Mouse (Mus musculus): ENCODE measurements at regions not wholly inside any gene's neighbourhood (a gene's known extent, or its start where the extent isn't known, plus 50 kb on each side); places are given as distances from the start of the nearest gene placed in this dataset.

DNA sequence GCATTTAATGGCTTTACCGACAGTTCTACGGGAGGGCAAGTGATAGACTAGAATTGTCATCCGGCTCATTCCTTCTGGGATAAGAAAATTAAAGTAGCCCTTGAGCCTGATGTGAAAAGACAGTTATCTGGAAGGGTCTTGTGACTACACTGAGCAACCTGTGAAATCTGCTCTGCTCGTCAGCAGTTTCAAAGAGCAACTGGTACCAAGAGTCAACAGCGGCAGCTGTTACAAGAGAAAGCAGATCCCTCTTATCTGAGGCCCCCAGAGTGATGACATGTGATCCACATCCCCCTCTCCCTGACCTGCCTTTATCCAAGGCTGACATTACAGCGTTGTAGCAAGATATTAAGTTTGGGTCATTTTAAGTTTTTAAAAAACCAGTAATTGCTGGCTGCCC is 52.6 kb upstream of the Unc13c start:
- no peaks in the 10 kb centered on the region for H3K9me3 ChIP-seq (replicated peaks; ENCODE audit: control insufficient read depth, low read length)
- no peaks in the 10 kb centered on the region for H3K36me3 ChIP-seq (ENCODE audit: control insufficient read depth, insufficient read depth, low read length)
- ATAC-seq = no peak
- 83% methylated on average over 6 of the region's 6 CpGs for WGBS
- no peak overlapping the region for H3K9ac ChIP-seq (ENCODE audit: low read length)
- no peak overlapping the region for H3K4me3 ChIP-seq (ENCODE audit: low read depth, low read length)
- H3K4me1 ChIP-seq (ENCODE audit: control insufficient read depth, insufficient read depth, low read length) = no peaks in the 10 kb centered on the region
- DNase-seq (ENCODE audit: low spot score) = no peak
- H3K4me2 ChIP-seq (ENCODE audit: low read length) = no peak overlapping the region
- H3K27me3 ChIP-seq (replicated peaks; ENCODE audit: control insufficient read depth, insufficient read depth, low read length) = no peaks in the 10 kb centered on the region
- H3K27ac ChIP-seq (ENCODE audit: low read depth, low read length) = no peak overlapping the region

DNA sequence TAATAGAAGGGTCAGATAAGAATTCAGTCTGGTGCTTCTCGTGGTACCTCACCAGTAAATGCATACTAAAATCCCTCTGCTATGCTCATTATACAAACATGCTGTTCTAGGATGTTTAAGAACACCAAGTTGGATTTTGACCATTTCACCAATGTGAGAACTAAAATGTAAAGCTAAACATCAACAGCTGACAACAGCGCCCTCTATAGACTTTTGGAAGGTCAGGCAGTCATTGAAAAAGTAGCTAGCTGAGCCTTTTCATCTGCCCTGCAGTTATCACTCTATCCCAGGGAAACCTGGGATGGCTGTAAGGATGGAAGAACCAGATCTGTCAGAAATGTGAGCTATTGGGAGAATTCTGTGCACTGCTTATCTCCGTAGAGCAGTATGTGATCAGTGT is 55.2 kb upstream of the Unc13c start:
- Histone ChIP-seq H3K4me2 (ENCODE audit: low read length) (no peak overlapping the region), H3K36me3 (ENCODE audit: control insufficient read depth, insufficient read depth, low read length) (no peaks in the 10 kb centered on the region), H3K27me3 (replicated peaks; ENCODE audit: control insufficient read depth, insufficient read depth, low read length) (no peaks in the 10 kb centered on the region), H3K4me1 (ENCODE audit: control insufficient read depth, insufficient read depth, low read length) (no peaks in the 10 kb centered on the region), H3K9ac (ENCODE audit: low read length) (no peak overlapping the region), H3K4me3 (ENCODE audit: low read depth, low read length) (no peak overlapping the region), H3K27ac (ENCODE audit: low read depth, low read length) (no peak overlapping the region), H3K9me3 (replicated peaks; ENCODE audit: control insufficient read depth, low read length) (no peaks in the 10 kb centered on the region)
- DNase-seq (ENCODE audit: low spot score) = no peak
- 71% methylated on average over 3 of the region's 3 CpGs for WGBS
- ATAC-seq = no peak

DNA sequence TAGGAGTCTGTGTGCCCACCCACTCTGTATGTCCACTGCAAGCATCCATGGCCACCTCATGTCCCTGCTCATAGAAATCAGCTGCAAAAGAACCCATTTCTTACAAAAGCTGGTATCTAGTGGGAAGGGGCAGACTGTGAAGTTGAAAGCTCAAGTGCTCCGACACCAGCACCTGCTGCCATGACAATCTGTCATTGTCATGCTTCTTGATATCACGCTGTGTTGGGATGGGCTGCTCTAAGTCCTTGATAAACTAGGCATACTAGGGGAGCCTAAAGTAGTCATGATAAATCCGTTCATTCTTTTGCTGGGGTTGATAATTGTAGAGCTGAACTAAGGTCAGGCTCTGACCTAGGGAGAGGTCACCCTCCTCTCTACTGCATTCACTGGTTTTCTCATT is 57.4 kb upstream of the Unc13c start:
- Histone ChIP-seq H3K27ac (ENCODE audit: low read depth, low read length) (no peak overlapping the region), H3K4me3 (ENCODE audit: low read depth, low read length) (no peak overlapping the region), H3K4me2 (ENCODE audit: low read length) (no peak overlapping the region), H3K9ac (ENCODE audit: low read length) (no peak overlapping the region), H3K9me3 (replicated peaks; ENCODE audit: control insufficient read depth, low read length) (no peaks in the 10 kb centered on the region), H3K4me1 (ENCODE audit: control insufficient read depth, insufficient read depth, low read length) (no peaks in the 10 kb centered on the region), H3K36me3 (ENCODE audit: control insufficient read depth, insufficient read depth, low read length) (no peaks in the 10 kb centered on the region), H3K27me3 (replicated peaks; ENCODE audit: control insufficient read depth, insufficient read depth, low read length) (no peaks in the 10 kb centered on the region)
- 26% methylated on average over 3 of the region's 3 CpGs for WGBS
- DNase-seq (ENCODE audit: low spot score) (no peak), ATAC-seq (no peak)

DNA sequence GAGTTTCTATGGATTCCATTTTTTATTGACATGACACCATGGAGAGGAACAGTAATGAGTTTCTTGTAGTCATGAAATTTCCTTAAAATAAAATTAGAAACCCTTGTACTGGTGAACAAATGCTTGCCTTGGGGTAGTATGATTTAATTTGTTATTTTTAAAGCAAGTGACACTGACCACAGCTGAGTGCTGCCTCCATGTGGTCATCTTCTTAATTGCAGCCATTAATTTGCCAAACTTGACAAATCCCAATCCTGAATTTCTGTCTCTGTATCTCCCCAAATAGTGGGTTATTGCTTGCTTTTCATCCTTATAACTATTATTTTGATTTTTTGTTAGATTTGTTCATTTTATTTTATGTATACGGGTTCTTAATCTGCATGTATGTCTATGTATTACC is 59.7 kb upstream of the Unc13c start:
- no peak for ATAC-seq
- H3K9ac ChIP-seq (ENCODE audit: low read length) = no peak overlapping the region
- no peak overlapping the region for H3K4me2 ChIP-seq (ENCODE audit: low read length)
- no peaks in the 10 kb centered on the region for H3K27me3 ChIP-seq (replicated peaks; ENCODE audit: control insufficient read depth, insufficient read depth, low read length)
- no peak overlapping the region for H3K4me3 ChIP-seq (ENCODE audit: low read depth, low read length)
- no peak overlapping the region for H3K27ac ChIP-seq (ENCODE audit: low read depth, low read length)
- no peaks in the 10 kb centered on the region for H3K9me3 ChIP-seq (replicated peaks; ENCODE audit: control insufficient read depth, low read length)
- DNase-seq (ENCODE audit: low spot score) = peak; percentile 22
- H3K36me3 ChIP-seq (ENCODE audit: control insufficient read depth, insufficient read depth, low read length) = no peaks in the 10 kb centered on the region
- WGBS = 59% methylated on average over 1 of the region's 1 CpGs
- no peaks in the 10 kb centered on the region for H3K4me1 ChIP-seq (ENCODE audit: control insufficient read depth, insufficient read depth, low read length)

DNA sequence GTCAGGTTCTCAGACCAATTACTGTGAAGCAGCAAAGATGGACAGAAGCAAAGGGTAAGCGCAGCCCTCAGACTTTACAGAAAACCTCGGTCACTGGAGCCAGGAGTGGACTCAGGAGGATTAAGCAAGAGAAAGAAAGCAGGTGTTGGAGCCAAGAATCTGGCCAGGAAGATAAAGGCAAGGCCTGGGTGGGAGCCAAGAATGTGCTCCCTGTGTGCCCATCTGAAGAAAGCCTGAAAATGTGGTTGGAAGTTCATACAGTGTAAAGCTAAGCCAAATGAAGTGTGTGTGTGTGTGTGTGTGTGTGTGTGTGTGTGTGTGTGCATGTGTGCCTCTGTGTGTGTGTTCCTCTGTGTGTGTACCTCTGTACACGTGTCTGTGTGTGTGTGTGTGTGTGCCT is 64.2 kb upstream of the Wdr72 start:
- ATAC-seq (peak; percentile 54; the same call in 1 of the 2 replicates), DNase-seq (ENCODE audit: low spot score) (peak; percentile 52)
- 53% methylated on average over 3 of the region's 3 CpGs for WGBS
- Histone ChIP-seq H3K27me3 (replicated peaks; ENCODE audit: control insufficient read depth, insufficient read depth, low read length) (no peaks in the 10 kb centered on the region), H3K4me3 (ENCODE audit: low read depth, low read length) (no peak overlapping the region), H3K4me2 (ENCODE audit: low read length) (no peak overlapping the region), H3K36me3 (ENCODE audit: control insufficient read depth, insufficient read depth, low read length) (no peaks in the 10 kb centered on the region), H3K9ac (ENCODE audit: low read length) (no peak overlapping the region), H3K9me3 (replicated peaks; ENCODE audit: control insufficient read depth, low read length) (no peaks in the 10 kb centered on the region), H3K27ac (ENCODE audit: low read depth, low read length) (no peak overlapping the region), H3K4me1 (ENCODE audit: control insufficient read depth, insufficient read depth, low read length) (no peaks in the 10 kb centered on the region)

DNA sequence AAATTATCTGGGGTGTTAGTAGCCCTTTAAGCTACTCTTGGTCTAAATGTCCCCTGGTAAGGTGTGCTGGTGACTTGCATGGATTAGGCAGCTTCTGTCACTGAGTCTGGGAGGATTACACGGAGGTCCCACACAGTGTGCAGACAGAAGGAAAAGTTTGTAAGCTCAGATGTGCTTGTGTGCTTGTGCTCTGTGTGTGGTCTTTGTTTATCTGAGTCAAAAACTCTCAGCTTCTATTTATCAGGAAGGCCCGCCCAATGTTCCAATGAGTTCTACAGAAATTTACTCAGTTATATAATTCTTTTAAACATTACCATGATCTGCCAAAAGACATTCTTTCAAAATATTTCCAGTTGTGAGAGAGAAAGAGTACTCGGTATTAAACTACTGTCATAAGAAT is 60.4 kb upstream of the Wdr72 start:
- Histone ChIP-seq H3K27me3 (replicated peaks; ENCODE audit: control insufficient read depth, insufficient read depth, low read length) (no peaks in the 10 kb centered on the region), H3K4me1 (ENCODE audit: control insufficient read depth, insufficient read depth, low read length) (no peaks in the 10 kb centered on the region), H3K9me3 (replicated peaks; ENCODE audit: control insufficient read depth, low read length) (no peaks in the 10 kb centered on the region), H3K27ac (ENCODE audit: low read depth, low read length) (no peak overlapping the region), H3K4me3 (ENCODE audit: low read depth, low read length) (no peak overlapping the region), H3K36me3 (ENCODE audit: control insufficient read depth, insufficient read depth, low read length) (no peaks in the 10 kb centered on the region), H3K4me2 (ENCODE audit: low read length) (no peak overlapping the region), H3K9ac (ENCODE audit: low read length) (no peak overlapping the region)
- DNase-seq (ENCODE audit: low spot score) = no peak
- no peak for ATAC-seq
- 57% methylated on average over 3 of the region's 3 CpGs for WGBS

DNA sequence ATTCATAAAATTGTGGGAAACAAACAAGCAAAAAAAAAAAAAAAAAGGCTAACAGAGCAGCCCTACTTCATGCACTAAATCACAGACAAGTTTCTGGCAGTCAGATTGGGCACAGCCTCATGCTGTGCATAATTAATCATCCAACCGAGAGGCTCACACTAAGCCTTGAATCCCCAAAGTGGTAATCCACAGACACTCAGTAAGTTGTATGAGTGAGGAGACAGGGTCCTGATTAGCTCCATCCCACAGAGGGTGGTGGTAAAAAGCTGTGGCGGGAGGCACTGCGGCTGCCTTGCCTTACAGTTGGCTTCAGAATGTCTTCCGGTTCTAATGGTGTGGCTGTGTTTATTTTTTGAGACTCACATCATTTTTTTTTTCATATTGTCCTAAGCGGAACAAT is 53.4 kb upstream of the Wdr72 start:
- H3K4me2 ChIP-seq (ENCODE audit: low read length) = no peak overlapping the region
- peak; percentile 53 for DNase-seq (ENCODE audit: low spot score)

DNA sequence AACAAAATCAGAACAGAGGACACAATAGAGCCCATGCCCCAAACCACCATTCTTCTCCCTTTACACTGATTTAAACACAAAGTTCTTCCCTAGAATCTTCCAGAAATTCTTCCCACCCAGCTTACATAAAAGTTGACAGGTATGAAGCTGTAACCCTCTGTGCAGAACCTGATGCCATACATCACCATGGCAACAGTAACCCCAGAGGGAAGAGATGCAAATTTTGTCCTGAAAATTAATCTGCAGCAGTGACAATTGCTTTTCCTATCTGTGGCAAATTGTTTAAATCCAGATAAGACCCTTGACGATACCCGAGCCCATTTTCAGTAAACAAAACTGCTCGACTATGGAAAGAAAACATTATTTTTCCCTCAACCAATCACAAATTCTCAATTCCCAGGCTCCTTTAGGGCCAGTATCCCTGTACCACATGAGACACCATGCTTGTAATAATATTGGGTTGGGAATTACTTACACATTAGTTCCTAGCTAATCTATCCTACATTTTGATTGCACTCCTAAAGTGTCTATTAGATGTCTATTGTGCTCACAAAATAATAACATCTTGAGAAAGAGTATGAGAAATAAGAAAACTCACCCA is 52.6 kb upstream of the Wdr72 start:
- 0 out of 2 replicates have a peak, but pooled peaks have one; percentile 23 for ATAC-seq
- no peak overlapping the region for H3K4me3 ChIP-seq (ENCODE audit: low read depth, low read length)
- no peak overlapping the region for H3K9ac ChIP-seq (ENCODE audit: low read length)
- 61% methylated on average over 3 of the region's 3 CpGs for WGBS
- peaks cover 2% of the 10 kb centered on the region; the same call in 1 of the 2 replicates for H3K4me1 ChIP-seq (ENCODE audit: control insufficient read depth, insufficient read depth, low read length)
- H3K9me3 ChIP-seq (replicated peaks; ENCODE audit: control insufficient read depth, low read length) = no peaks in the 10 kb centered on the region
- DNase-seq (ENCODE audit: low spot score) = peak; percentile 37
- H3K36me3 ChIP-seq (ENCODE audit: control insufficient read depth, insufficient read depth, low read length) = no peaks in the 10 kb centered on the region
- H3K4me2 ChIP-seq (ENCODE audit: low read length) = no peak overlapping the region
- no peaks in the 10 kb centered on the region for H3K27me3 ChIP-seq (replicated peaks; ENCODE audit: control insufficient read depth, insufficient read depth, low read length)
- no peak overlapping the region for H3K27ac ChIP-seq (ENCODE audit: low read depth, low read length)

More for the DNA sequence above, 53.4 kb upstream of the Wdr72 start:
- H3K9ac ChIP-seq (ENCODE audit: low read length) = no peak overlapping the region
- ATAC-seq = peak; percentile 40; the same call in 1 of the 2 replicates
- WGBS = 24% methylated on average over 5 of the region's 5 CpGs
- peaks cover 2% of the 10 kb centered on the region; the same call in 1 of the 2 replicates for H3K4me1 ChIP-seq (ENCODE audit: control insufficient read depth, insufficient read depth, low read length)
- no peak overlapping the region for H3K4me3 ChIP-seq (ENCODE audit: low read depth, low read length)
- no peak overlapping the region for H3K27ac ChIP-seq (ENCODE audit: low read depth, low read length)
- H3K9me3 ChIP-seq (replicated peaks; ENCODE audit: control insufficient read depth, low read length) = no peaks in the 10 kb centered on the region
- H3K36me3 ChIP-seq (ENCODE audit: control insufficient read depth, insufficient read depth, low read length) = no peaks in the 10 kb centered on the region
- H3K27me3 ChIP-seq (replicated peaks; ENCODE audit: control insufficient read depth, insufficient read depth, low read length) = no peaks in the 10 kb centered on the region

DNA sequence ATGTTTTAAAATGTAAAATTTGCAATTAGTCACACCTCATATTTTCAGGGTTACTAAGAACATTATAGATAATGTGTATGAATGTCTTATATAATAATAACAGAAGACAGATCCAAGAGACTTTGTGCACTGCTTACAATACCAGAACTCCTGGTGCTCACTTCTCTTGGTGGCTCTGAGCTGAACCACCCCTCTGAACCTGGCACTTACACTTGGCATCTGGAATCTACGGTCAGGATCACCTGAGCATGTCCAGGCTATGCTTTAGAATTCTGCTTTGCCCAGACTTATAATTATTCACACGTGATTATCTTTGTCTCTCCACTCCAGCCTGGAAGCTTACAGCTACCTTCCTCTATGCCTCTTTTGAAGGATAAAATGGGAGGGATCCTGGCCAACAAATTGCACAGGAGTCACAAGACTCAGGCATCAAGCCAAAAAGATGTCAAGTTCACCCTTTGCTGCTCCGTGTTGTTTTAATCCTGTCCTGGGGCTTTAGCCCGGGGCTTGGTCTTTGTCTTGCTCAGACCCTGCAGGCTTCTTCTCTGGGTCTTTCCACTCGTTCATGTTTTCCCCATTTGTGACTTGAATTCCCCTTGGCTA is 51.8 kb upstream of the Wdr72 start:
- H3K9ac ChIP-seq (ENCODE audit: low read length) = no peak overlapping the region
- DNase-seq (ENCODE audit: low spot score) = no peak
- 36% methylated on average over 5 of the region's 5 CpGs for WGBS
- H3K4me2 ChIP-seq (ENCODE audit: low read length) = no peak overlapping the region
- no peaks in the 10 kb centered on the region for H3K36me3 ChIP-seq (ENCODE audit: control insufficient read depth, insufficient read depth, low read length)
- peaks cover 2% of the 10 kb centered on the region; the same call in 1 of the 2 replicates for H3K4me1 ChIP-seq (ENCODE audit: control insufficient read depth, insufficient read depth, low read length)
- no peak overlapping the region for H3K27ac ChIP-seq (ENCODE audit: low read depth, low read length)
- H3K4me3 ChIP-seq (ENCODE audit: low read depth, low read length) = no peak overlapping the region
- no peaks in the 10 kb centered on the region for H3K27me3 ChIP-seq (replicated peaks; ENCODE audit: control insufficient read depth, insufficient read depth, low read length)
- ATAC-seq = no peak
- no peaks in the 10 kb centered on the region for H3K9me3 ChIP-seq (replicated peaks; ENCODE audit: control insufficient read depth, low read length)
